Mouse (Mus musculus) layer of hippocampus, postnatal 14 days (tissue): ENCODE data around the gene Trim37. TPM values are rescaled to one million over a fixed set of nuclear protein-coding genes. Genes with fewer than 3 reads are reported as not detected.
"Not testable (repeated sequence)": the region's sequence is repeated elsewhere in the genome, so short reads cannot be mapped to it uniquely, and the experiment has no call there.

Source experiments
- DNase-seq, 2 experiments: peaks; one replicate each; pipeline ENCODE4 v3.0.0; 2021 to 2022; ENCODE audit warnings: low spot score in 2 of 2, mixed read lengths in 1 of 2
- total RNA-seq, 2 experiments: library from RNA; stranded (reverse); gene quantifications; 2 replicates each; pipeline ENCODE4 v1.2.3; 2021

Gene Trim37
- total RNA-seq, 2 experiments from 2014 or later: 170 to 186 TPM

DNA sequence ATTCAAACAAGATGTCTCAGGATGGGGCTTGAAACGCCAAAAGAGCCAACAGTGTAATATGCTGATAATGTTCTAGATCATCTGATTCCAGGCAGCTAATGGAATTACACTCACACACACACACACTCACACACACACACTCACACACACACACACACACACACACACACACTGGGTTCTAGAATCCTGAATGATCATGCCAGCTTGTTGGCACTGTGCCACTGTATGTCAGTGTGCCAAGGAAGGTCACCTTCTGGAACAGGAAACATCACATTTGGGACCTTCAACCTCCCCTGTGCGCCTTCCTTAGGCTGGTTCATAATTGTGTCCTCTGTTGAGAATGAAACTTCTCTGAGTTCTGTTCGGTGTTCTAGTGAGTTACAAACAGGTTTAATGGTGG, 95.8 kb downstream of the Trim37 start:
- DNase-seq: no peak

DNA sequence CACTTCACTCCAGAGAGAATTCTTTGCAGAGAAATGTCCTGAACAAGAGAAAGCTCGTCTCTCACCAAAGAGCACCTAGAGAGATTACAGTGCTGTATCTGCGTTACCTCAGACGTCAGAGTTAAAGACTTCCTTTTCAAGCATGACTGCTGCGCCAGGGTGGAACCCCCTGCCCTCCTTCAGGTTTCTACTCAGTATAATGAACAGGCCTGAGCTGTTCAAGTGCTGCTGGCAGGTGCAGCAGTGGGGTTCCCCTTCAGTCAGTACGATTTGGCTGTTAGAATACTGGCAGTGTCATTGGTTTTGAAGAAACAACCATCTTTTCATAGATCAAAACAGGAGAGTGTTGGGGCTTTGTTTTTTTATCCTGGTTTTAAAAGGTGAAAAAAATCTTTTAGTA, 100.2 kb downstream of the Trim37 start:
- no peak for DNase-seq

DNA sequence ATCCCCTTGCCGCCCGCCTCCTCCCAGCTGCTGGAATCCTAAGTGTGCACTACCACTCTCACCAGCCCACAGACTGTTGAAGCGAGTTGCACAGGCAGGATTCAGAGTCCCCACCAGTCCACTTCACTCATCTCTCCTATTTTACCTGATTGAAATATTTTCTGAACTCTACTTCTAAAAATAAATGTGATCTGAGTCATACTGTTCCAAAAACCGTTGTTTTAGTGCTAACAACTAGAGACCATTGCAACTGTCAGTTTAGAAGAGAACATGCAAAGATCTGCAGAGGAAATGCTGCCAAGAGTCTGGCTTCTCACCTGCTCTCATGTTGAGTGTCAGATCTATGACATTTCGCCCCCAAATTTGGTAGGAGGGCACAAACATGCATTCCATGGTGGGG, 106.5 kb downstream of the Trim37 start:
- no peak for DNase-seq

- no peak for DNase-seq
Measured at GRCm38 (mm10) chr11:87234743-87235485, 108.0 kb downstream of the Trim37 start.

DNA sequence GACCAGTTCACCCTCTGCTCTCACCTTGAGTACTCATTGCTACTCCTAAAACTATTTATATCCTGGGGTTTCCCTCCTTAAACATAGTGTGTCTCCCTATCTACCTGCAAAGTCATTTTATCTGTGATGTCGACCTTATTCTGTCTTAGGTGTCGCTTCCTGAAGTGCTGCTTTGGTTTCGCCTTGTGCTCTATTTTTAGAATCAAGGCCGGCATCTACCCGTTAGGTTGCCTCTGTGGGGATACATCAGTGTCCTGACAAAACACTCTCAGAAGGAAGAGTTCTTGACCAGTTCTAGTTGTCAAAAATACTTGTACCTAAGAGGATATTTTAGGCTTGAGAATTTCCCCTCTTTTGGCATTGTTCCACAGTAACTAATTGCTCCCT, 108.6 kb downstream of the Trim37 start:
- DNase-seq: no peak

- peak in 1 of 2 experiments; percentile 58 for DNase-seq
Measured at GRCm38 (mm10) chr11:87238891-87239530, 112.1 kb downstream of the Trim37 start.

DNA sequence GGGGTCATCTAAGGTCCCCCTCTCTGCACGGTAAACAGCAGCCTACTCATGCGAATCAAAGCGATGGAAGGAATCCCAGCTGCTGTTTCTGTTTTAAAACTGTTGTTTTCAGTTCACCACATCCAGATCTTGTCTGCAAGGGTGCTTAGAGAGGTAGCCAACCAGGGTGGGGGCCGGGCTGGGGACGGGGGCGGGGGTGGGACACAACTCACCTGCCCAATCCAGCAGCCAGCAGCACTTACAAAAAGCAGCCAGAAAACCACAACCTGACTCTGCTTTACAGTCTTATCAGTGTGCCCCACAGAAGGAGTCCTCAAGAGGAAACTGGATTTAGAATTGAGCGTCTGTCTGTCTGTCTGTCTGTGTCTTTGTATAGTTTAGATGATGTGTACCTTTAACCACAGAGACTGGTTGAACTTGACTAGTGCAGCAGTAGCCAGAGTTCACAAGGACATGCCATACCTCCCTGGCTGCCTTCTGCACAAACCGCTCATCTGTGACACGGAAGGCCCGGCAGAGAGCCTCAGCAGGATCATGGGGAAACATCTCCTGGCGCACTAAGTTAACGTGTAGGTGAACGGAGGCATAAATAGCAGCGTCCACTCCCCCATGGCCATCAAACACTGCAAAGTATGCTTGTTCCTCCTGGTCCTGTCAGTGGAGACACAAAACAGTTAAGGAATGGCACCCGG, 113.4 kb downstream of the Trim37 start:
- DNase-seq: no peak

DNA sequence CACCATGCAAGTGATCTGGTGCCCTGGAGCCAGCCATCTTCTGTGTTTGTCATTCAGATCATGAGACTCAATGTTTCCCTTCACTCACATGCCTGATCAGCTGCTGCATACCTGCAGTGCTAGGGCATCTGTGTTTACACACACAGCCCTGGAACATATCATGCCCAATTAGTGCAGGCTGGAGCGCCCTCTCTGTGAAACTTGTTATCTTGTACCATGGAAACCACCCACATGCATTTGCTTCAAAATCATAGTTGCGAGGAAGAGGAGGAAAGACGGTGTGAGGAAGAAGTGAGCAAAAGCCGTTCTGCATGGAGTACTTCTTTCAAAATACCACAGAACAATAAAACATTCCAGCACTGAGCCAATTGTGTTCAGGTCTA, 113.9 kb downstream of the Trim37 start:
- DNase-seq: peak in 1 of 2 experiments; percentile 59

- no peak for DNase-seq
Measured at GRCm38 (mm10) chr11:87241256-87241655, 114.4 kb downstream of the Trim37 start.

- peak in 1 of 2 experiments; percentile 44 for DNase-seq
Measured at GRCm38 (mm10) chr11:87245171-87245840, 118.4 kb downstream of the Trim37 start.

- DNase-seq: no peak
Measured at GRCm38 (mm10) chr11:87246107-87246651, 119.3 kb downstream of the Trim37 start.

DNA sequence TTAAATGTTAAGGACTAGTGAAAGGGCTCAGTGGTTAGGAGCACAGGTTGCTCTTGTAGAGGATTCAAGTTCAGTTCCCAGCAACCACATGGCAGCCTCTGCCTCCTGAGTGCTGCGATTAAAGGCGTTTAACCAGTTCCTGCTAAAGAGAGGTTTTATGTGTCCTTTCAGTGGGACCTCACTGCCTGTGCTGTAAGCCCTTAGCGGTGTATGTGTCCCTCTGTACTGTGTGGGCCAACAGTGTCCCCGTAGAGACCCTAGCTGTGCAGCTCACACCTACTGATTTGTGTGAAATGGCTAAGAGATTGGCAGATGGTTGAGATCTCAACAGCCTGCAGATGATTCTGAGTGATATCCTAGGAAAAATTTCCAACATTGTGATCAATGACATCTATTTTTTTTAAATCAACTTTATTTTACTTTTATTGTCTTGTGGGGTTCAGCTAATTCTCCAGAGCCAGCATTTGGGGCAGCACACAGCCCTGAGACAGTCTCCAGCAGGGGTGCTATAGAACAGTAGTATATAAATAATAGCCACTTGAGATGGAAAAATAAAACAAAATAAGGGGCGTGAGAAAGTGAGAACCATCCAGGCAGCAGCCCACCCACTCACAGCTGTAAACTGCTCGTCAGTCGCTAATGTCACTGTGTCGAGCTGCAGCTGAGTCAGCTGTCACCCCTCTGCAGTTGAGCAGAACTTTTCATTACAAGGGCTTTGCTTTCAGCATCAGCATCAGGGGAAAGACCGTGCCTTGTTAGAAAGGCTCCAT, 120.0 kb downstream of the Trim37 start:
- DNase-seq: no peak

GRCm38 (mm10) chr11:87247494-87247866, 120.6 kb downstream of the Trim37 start:
- DNase-seq: no peak

GRCm38 (mm10) chr11:87250132-87250531, 123.3 kb downstream of the Trim37 start:
- DNase-seq: no peak

- no peak for DNase-seq
Measured at GRCm38 (mm10) chr11:87253294-87253693, 126.4 kb downstream of the Trim37 start.

DNA sequence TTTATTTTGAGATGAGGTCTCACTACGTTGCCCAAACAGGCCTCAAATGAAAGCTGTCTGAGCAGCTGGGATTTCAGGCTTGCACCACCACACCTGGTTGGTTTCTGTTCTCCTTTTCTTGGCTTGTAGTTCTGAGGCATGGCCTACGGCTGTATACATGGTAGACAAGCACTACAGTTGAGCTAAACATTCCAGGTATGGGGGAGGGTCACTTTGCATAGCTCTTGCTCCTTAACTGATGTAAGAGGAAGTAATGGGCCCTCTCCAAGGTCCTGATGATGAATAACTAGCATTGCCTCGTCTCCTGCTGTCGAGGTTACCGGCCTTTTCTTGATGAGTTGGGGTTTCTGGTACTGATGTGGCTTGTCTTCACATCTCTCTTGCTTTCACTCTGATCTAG, 127.3 kb downstream of the Trim37 start:
- DNase-seq: no peak

DNA sequence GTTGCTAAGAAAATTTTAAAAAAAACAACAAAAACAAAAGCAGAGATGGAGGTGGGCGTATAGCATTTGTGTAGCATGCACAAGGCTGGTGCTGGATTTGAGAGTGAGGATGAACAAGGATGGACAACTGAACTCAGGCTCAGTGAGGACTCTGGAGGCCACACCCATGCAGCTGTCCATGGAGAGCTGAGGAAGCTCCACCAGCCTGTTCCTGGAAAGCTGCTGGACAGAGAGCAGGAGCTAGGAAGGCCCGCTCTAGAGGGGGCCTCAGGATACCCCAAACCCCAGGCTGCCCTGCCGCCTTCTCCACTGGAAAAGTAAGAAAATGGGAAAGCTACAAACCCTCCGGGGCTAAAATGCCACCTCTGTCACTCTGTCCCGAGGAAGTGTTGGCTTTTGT, 130.4 kb downstream of the Trim37 start:
- DNase-seq: no peak

GRCm38 (mm10) chr11:87259792-87260191, 132.9 kb downstream of the Trim37 start:
- no peak for DNase-seq

- not testable (repeated sequence) for DNase-seq
Measured at GRCm38 (mm10) chr11:87261705-87262104, 134.8 kb downstream of the Trim37 start.

GRCm38 (mm10) chr11:87263946-87264345, 137.1 kb downstream of the Trim37 start:
- DNase-seq: no peak

DNA sequence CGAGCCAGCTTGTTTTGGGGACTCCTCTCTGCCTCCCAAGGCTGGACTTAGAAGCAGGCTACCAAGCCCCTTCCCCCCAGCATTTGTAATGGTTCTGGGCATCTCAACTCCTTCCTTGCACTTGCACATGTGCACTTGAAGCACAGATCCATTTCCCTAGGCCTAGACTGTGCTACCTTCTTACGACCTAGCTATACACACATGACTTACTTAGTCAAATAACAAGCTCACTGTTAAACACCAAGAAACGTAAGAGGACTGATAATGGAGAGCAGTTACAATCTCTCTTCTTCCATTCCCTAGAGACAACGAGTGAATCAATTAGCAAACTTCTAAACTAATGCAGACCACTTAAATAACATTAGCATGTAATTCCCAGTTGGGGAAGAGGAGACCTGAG, 139.4 kb downstream of the Trim37 start:
- no peak for DNase-seq
